Mouse (Mus musculus): ENCODE measurements around the gene Fam221a. TPM values are rescaled to one million over a fixed set of nuclear protein-coding genes. Genes with fewer than 3 reads are reported as not detected.

Gene Fam221a
- polyA plus RNA-seq (2012; rRNA removed): 1.7 and 3.7 TPM in 2 replicates

DNA sequence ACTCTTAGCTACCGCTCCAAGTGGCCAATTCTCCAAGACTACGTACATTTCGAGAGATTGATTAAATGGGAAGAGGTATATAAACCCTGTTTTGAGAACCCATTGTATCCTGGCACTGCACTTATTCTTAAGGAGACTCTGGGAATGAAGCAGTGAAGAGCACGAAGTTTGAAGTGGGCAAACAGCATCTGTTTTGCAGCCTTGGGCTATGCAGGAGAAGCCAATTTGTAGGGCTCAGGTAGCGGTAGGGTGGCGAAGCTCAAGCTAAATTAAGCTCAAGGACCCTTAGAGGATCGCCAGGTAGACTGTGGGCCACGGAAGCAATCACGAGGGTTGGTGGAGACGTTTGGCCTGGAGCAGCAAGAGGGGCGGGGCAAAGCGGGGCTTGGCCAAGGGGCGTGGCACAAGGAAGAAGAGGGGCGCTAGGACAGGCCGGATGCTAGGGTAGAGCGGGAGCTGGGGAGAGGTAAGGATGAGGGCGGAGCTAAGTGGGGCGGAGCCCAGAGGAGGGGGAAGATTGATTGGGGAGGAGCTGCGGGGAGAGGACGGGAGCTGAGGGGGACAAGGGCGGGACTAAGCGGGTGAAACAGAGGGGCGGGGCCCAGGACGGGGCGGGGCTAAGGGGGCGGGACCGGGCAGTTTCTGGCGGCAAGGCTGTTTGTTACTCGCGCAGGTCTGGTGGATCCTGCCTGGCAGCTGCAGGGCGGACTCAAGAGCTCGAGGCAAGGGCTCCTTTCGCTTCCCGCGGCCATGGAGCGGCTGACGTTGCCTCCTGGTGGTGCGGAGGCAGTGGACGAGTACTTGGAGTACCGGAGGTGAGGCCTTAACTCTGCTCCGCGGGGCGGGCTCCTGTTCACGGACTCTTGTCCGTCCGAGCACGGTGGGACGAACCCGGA lies at the start of gene Fam221a:
Gene Fam221a (plus strand): TSS at position 581 of the 896 bp plus-strand sequence.

DNA sequence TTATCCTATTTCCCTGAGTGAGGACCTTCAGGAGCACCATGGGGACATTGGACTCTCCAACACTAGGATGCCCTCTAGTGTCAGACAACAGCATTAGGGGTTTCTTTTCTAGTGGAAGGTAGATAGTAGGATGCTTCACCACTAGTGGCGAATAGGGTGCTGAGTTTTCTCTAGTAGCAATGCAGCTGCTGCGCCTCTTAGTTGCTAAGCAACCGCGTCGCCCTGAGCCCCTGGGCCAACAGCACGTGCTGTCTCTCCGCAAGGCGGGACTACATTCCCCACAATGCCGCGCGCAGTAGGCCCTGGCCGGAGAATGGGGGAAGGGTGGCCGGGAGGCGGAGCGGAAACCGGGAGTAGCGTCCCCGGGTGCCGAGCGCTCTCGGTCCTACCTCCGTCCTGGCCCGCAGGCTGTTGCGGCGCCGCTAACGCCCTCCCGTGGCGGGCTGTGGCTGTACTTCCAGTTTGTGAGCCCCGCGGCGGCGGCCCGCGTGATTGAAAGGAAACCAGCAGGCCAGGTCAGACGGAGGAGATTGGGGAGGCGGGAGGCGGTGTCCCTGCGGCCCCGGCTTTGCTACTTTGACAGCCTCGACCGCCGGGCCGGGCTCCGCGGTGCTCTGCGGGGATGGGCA lies 48.5 kb upstream of the Fam221a start, which contains the start of gene Ccdc126:
Gene Ccdc126 (plus strand): TSS at position 309 of the 629 bp plus-strand sequence.

DNA sequence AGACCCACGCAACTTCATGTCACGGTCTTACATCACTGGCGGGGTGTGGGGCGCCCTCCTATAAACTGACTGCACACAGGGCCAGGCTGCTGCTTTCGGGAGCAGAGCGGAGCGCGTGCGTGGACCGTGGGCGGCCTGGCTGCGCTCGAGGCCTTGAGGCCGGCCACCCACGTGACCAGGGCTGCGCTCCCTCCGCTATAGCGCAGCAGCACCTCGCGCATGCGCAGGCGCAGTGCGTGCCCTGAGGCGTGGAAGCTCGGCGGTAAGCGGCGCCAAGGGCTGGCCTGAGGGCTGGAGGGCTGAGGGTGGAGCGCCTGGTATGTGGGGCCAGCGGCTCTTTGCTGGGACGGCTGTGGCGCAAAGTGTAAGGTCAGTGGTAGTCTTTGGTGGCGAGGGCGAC lies 27.8 kb downstream of the Fam221a start, which contains the start of gene Stk31:
Gene Stk31 (plus strand): TSS at position 289 of the 400 bp plus-strand sequence.

Other genes with a start within 250 kb of the Fam221a start
- not detected in 2 replicates for gene Igf2bp3, start 152.8 kb upstream of the Fam221a start, polyA plus RNA-seq (2012; rRNA removed)
- gene Tra2a, start 103.7 kb upstream of the Fam221a start, polyA plus RNA-seq (2012; rRNA removed): 5.1 and 6.9 TPM in 2 replicates
- 0.57 and 0.70 TPM in 2 replicates for gene Ccdc126, start 48.5 kb upstream of the Fam221a start, polyA plus RNA-seq (2012; rRNA removed)
- not detected in 2 replicates for gene Stk31, start 27.9 kb downstream of the Fam221a start, polyA plus RNA-seq (2012; rRNA removed)

All from stomach, adult 2 months (tissue).